Mouse (Mus musculus) forelimb bud, embryonic 11.5 days (tissue): ENCODE measurements at regions not wholly inside any gene's neighbourhood (a gene's known extent, or its start where the extent isn't known, plus 50 kb on each side); places are given as distances from the start of the nearest gene placed in this dataset.
"Not testable (repeated sequence)": the region's sequence is repeated elsewhere in the genome, so short reads cannot be mapped to it uniquely, and the experiment has no call there.

Source experiments
- DNase-seq: peaks from one replicate; pipeline ENCODE4 v3.0.0-alpha.2; 2012; ENCODE audit warnings: low read depth, low spot score

DNA sequence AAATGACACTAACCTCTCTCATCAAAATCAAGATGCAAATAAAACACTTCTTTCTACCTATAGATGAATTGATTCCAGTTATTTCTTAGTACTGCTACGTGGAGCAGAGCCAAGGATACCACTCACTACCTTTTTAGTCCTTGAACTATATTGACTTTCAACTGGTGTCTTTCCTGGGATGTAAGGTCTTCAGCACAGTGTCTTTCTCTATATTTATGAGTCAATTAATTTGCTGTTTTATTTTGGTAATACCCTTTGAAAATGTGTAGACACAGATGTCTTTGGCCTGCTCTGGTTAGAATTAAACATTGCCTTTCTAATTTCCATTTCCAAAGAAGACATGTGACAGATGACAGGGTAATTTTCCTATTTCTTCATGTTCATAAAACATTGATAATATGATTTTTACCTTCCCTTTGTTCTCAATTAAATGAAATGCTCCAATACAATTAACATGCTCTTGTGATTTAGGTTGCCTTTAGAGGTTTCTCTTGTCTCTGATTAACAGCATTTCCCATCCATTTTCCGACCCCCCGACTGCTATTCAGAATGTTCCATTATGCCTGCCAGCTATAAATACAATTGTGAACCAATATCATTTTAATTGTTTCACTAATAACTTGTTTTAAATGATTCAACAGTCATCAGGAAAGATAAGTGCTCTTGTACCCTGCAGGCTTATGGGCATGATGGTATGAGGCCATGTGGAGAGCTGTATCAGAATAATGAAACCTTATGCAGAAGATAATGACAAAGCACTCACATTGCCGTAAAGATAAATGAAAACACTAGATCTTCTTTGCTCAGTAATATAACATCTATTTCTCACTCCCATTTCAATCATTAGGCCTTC lies 266.2 kb upstream of the 1700008P02Rik start:
- DNase-seq, result no peak

- no peak for DNase-seq
These were observed 263.2 kb upstream of the 1700008P02Rik start for GRCm38 (mm10) chr3:6883401-6883800.

DNA sequence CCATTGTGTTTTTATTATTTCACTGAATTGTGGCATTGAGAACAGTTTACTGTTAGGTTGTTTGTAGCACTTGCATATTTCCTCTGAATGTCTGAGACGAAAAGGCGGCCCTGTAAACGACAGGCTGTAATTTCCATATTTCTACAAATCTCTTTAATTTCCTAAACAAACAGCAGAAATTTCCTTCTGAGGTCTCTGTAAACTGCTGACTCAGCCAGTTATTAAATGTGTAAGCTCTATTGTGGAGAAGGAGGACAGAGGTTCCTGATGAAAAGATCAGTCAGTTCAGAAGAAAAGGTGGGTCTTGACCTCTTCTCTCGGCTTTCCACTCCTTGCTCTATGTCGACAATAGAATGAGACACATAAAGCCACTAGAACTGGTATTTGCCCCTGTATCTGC lies 256.0 kb upstream of the 1700008P02Rik start:
- no peak for DNase-seq

- no peak for DNase-seq
These were observed 251.9 kb upstream of the 1700008P02Rik start for GRCm38 (mm10) chr3:6872170-6872569.

DNA sequence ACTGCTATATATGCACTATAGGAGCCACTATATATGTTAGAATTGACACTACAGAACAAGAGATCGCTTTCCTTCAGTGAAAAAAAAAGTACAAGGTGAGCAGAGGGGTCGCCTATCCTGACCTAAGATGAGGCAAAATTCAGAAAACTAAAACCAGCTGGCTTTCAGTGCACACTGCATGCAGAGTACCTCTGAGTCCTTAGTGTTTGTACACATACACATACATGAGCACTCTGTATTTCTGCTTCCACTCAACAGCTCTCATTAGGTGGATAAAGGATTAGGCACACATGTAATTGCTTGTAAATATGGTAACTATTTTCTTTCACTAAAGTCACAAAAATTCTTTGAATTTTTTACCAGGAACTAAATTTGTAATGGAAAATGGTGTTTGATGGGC lies 251.5 kb upstream of the 1700008P02Rik start:
- no peak for DNase-seq

GRCm38 (mm10) chr3:6866148-6866483 lies 245.9 kb upstream of the 1700008P02Rik start:
- no peak for DNase-seq

- DNase-seq, result no peak
These were observed 245.4 kb upstream of the 1700008P02Rik start for GRCm38 (mm10) chr3:6865462-6866147.

GRCm38 (mm10) chr3:6859866-6860180 lies 239.6 kb upstream of the 1700008P02Rik start:
- DNase-seq, result no peak

DNA sequence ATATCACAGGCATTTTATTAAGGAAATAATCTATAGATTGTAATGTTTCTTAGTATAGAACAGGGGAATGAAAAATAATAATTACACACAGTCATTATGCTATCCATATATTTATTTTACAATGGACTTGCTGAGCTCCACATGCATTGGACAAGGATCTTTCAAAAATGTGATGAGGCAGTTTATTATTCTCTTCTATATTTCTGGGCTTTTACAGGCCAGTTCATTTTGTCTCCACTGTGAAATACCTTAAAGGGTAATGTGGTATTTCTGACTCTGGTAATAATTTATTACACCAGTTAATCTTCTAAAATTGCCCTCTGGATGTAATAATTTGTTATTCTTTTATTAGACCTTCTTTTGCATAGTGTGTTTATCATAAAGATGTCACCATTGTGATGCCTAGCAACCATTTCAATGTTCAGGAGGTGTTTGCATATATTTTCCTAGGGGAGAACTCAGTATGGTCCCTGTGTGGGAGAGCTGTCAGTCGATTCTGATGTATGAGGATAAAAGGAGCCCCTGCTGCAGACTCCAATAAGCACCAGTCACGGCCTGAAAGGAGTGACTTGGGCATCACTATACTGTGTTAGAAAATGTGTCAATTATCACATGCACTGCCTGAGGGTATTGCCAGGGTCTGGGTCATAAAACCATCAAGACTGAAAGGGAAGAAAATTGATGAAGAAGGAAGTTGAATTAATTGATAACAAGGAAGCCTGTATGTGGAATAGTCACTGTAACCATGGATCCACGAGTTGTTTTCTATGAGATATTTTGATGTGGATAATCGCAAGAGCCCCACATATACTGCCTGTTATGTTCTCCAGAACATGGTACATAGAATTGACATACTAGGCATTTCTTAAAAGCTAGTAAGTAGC lies 239.0 kb upstream of the 1700008P02Rik start:
- no peak for DNase-seq

- DNase-seq, result no peak
These were observed 199.1 kb upstream of the 1700008P02Rik start for GRCm38 (mm10) chr3:6819332-6819731.

GRCm38 (mm10) chr3:6812346-6812745 lies 192.1 kb upstream of the 1700008P02Rik start:
- peak; percentile 31 for DNase-seq

- no peak for DNase-seq
These were observed 189.2 kb upstream of the 1700008P02Rik start for GRCm38 (mm10) chr3:6809381-6809950.

DNA sequence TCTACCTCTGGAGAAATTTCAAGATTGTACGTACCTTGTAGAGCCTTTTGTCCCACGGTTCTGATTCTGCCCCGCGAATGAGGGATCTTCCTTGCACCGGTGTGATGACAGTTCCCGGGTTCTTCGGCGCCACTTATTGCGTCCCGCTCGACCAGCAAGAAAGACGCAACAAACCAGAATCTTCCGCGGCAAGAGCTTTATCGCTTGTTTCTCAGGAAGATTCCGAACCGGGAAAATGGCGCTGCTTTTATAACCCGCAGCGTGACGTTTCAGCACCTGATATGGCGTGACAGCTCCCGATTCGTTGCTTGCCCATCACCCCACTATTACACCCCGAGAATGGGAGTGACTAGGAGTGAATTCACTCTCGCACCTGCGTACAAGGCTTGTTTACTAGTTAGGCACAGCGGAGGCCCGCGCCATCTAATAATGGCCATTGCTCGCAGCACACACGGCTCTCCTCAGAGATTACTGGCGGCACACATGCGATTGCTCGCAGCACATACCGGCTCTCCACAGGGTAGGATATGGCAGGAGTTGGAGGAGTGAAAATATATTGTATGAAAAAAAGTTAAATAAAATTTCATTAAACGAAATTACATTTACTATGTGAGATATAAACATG lies 180.0 kb upstream of the 1700008P02Rik start:
- not testable (repeated sequence) for DNase-seq

DNA sequence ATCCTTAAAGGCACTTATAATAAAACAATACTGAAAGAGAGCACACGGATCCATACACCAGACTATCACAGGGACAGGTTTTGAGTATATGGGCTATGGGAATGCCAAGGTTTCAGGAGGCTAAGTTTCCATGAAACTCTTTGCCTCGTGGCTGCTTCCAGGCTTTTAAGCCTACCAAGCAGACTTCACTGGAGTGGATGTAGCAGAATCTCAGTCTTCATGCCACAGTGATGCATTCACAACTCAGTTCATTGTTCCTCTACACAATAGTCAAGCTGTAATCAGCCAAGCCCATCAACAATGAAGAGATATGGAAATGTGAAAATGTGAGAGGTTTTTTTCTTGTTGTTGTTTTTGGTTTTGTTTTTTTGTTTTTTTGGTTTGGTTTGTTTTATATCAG lies 148.3 kb upstream of the 1700008P02Rik start:
- no peak for DNase-seq

GRCm38 (mm10) chr3:6768085-6768484 lies 147.8 kb upstream of the 1700008P02Rik start:
- not testable (repeated sequence) for DNase-seq

- no peak for DNase-seq
These were observed 138.9 kb upstream of the 1700008P02Rik start for GRCm38 (mm10) chr3:6759172-6759571.

DNA sequence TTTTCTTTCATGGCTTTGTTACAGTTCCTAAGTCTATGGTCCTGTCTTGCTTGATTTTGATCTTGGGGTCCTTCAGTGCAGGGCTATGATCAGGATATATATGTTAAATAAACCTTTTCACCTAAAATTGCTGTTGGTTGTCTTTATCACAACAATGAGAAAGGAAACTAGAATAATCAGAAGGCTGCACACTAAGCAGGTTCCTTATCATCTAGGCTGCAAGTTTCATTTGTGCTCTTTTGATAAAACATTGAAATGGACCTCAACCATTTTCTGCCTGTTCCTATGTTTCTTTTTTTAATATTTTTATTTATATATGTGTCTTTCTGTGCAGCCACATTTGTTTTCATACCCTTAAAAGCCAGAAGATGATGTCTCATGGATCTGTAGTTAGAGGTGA lies 137.3 kb upstream of the 1700008P02Rik start:
- DNase-seq, result no peak

GRCm38 (mm10) chr3:6750746-6751145 lies 130.5 kb upstream of the 1700008P02Rik start:
- not testable (repeated sequence) for DNase-seq

- no peak for DNase-seq
These were observed 111.4 kb upstream of the 1700008P02Rik start for GRCm38 (mm10) chr3:6731372-6732297.

- DNase-seq, result peak; percentile 19
These were observed 109.8 kb upstream of the 1700008P02Rik start for GRCm38 (mm10) chr3:6730066-6730465.
